Mouse (Mus musculus): Measurements from ENCODE around the gene Gm11238.
"Not testable (repeated sequence)": the region's sequence is repeated elsewhere in the genome, so short reads cannot be mapped to it uniquely, and the experiment has no call there.

Gm11238 gene

GRCm38 (mm10) chr4:73607581-73607980 lies at the start of gene Gm11238:
Gene Gm11238 (plus strand): TSS chr4:73607881.
- DNase-seq (ENCODE audit: low spot score): not testable (repeated sequence)

- peak; percentile 92 for DNase-seq (ENCODE audit: low spot score)
These were observed 8.4 kb upstream of the Gm11238 start for GRCm38 (mm10) chr4:73599248-73599647.

- DNase-seq (ENCODE audit: low spot score): not testable (repeated sequence)
These were observed 15.0 kb downstream of the Gm11238 start, which contains the start of gene Gm11237 for GRCm38 (mm10) chr4:73622684-73623083. Gene Gm11237 (plus strand): TSS chr4:73622984.

- DNase-seq (ENCODE audit: low spot score): not testable (repeated sequence)
These were observed 30.1 kb downstream of the Gm11238 start, which contains the start of gene Gm11236 for GRCm38 (mm10) chr4:73637821-73638220. Gene Gm11236 (plus strand): TSS chr4:73638121.

GRCm38 (mm10) chr4:73661864-73662263 lies 54.2 kb downstream of the Gm11238 start:
- DNase-seq (ENCODE audit: low spot score): not testable (repeated sequence)

GRCm38 (mm10) chr4:73668054-73668453 lies 60.4 kb downstream of the Gm11238 start, which contains the start of gene Gm11239:
Gene Gm11239 (plus strand): TSS chr4:73668354.
- not testable (repeated sequence) for DNase-seq (ENCODE audit: low spot score)

GRCm38 (mm10) chr4:73683216-73683615 lies 75.5 kb downstream of the Gm11238 start, which contains the start of gene Gm428:
Gene Gm428 (plus strand): TSS chr4:73683516.
- DNase-seq (ENCODE audit: low spot score): not testable (repeated sequence)

All from retina, embryonic 14.5 days (tissue).